Mouse (Mus musculus) ES-E14 (cell line): ENCODE data around the gene Wsb1. TPM values are rescaled to one million over a fixed set of nuclear protein-coding genes. Genes with fewer than 3 reads are reported as not detected.

Experiments used
- DNase-seq: peaks from one replicate; pipeline ENCODE4 v3.0.0-alpha.2; 2013; ENCODE audit warnings: low read depth, low spot score
- H3K27ac ChIP-seq: 2 replicates; pipeline ENCODE4 v1.5.1; 2012; ENCODE audit warnings: low read depth, mild to moderate bottlenecking, low read length, moderate library complexity, mixed read lengths; ENCODE audit not compliant: poor library complexity, insufficient read depth, severe bottlenecking
- H3K36me3 ChIP-seq: 2 replicates; pipeline ENCODE4 v1.6.1; 2012; ENCODE audit warnings: mild to moderate bottlenecking, low read length, moderate library complexity, mixed read lengths; ENCODE audit not compliant: control insufficient read depth, poor library complexity, insufficient read depth, severe bottlenecking
- H3K4me1 ChIP-seq, 2 experiments: fragments of 150-350 bp in 1 of 2; sonication (generic) in 1 of 2; 2 replicates each; pipeline ENCODE4 v1.6.1; 2012; ENCODE audit warnings: low read length in 2 of 2, mild to moderate bottlenecking in 1 of 2, mixed read lengths in 1 of 2; ENCODE audit not compliant: control insufficient read depth in 2 of 2, insufficient read depth in 2 of 2, poor library complexity in 1 of 2
- H3K4me3 ChIP-seq, 2 experiments: fragments of 150-350 bp in 1 of 2; sonication (generic) in 1 of 2; 2 replicates each; pipeline ENCODE4 v1.5.1; 2012; ENCODE audit warnings: low read length in 2 of 2, low read depth in 1 of 2, mild to moderate bottlenecking in 1 of 2, mixed read lengths in 1 of 2; ENCODE audit not compliant: insufficient read depth in 1 of 2, poor library complexity in 1 of 2, severe bottlenecking in 1 of 2
- H3K9ac ChIP-seq: 2 replicates; pipeline ENCODE4 v1.6.1; 2012; ENCODE audit warnings: low read depth, mild to moderate bottlenecking, low read length, mixed read lengths; ENCODE audit not compliant: poor library complexity, insufficient read depth, severe bottlenecking
- H3K9me3 ChIP-seq: fragments of 150-350 bp; sonication (generic); 2 replicates; pipeline ENCODE4 v1.6.1; 2012; ENCODE audit warnings: low read depth, mild to moderate bottlenecking, low read length; ENCODE audit not compliant: control insufficient read depth, insufficient read depth
- CHD2 ChIP-seq: IDR thresholded peaks from 2 replicates; pipeline ENCODE4 v1.6.1; 2014; ENCODE audit warnings: mild to moderate bottlenecking, low read depth, low read length, inconsistent platforms
- MAFK ChIP-seq: IDR thresholded peaks from 2 replicates; pipeline ENCODE4 v1.6.1; 2014; ENCODE audit warnings: mild to moderate bottlenecking, low read depth, low read length, inconsistent platforms; ENCODE audit not compliant: insufficient read depth
- ZC3H11A ChIP-seq: IDR thresholded peaks from 2 replicates; pipeline ENCODE4 v1.6.1; 2012; ENCODE audit warnings: low read depth, mild to moderate bottlenecking, inconsistent platforms, low read length, borderline replicate concordance
- in situ Hi-C, 2 experiments: fragments of 600-800 bp; cut with MboI; formaldehyde crosslinking; loops; one replicate each; pipeline ENCODE4 v1.15.1; 2025; ENCODE audit warnings: low sequenced_read_pairs in 2 of 2, inconsistent platforms in 1 of 2; ENCODE audit not compliant: unreplicated experiment in 2 of 2
- total RNA-seq: library from RNA; depleted of rRNA; stranded (reverse); fragments of 300-350 nt; gene quantifications from 2 replicates; pipeline ENCODE4 v1.2.3, GENCODE M21; 2012; rRNA removed

The Wsb1 gene
- total RNA-seq, 1 experiment, result 75.5 TPM

GRCm38 (mm10) chr11:79190257-79190656 lies 64.2 kb downstream of the Wsb1 start:
- Histone ChIP-seq H3K9me3 (no peaks in the 10 kb centered on the region), H3K27ac (no peak overlapping the region), H3K36me3 (no peaks in the 10 kb centered on the region), H3K4me1 (no peaks in the 10 kb centered on the region), H3K9ac (no peak overlapping the region), H3K4me3 (no peak overlapping the region)
- in situ Hi-C loops, result no loop called here
- TF ChIP-seq CHD2 (no peak), MAFK (no peak), ZC3H11A (no peak)
- no peak for DNase-seq

Other genes with a start within 250 kb of the Wsb1 start
- 10.7 and 11.3 TPM in 2 replicates for gene Ksr1, start 108.3 kb downstream of the Wsb1 start, total RNA-seq
- not detected in 2 replicates for gene Gm9964, start 42.2 kb upstream of the Wsb1 start, total RNA-seq
- gene Nf1, start 85.0 kb upstream of the Wsb1 start, total RNA-seq, result 15.3 and 16.7 TPM in 2 replicates
- gene Omg, start 249.4 kb upstream of the Wsb1 start, total RNA-seq, result 0.09 and 0.37 TPM in 2 replicates